Mouse (Mus musculus): Measurements from ENCODE around the gene Nufip1.

GRCm38 (mm10) chr14:76148294-76148693 is 37.6 kb downstream of the Nufip1 start:
- TF ChIP-seq CTCF (IDR thresholded peaks at IDR 0.05; ENCODE audit: insufficient read depth, low read length): no peak
- no peak for TF ChIP-seq POLR2A (IDR thresholded peaks at IDR 0.05; ENCODE audit: borderline replicate concordance, extremely low read depth, low read depth, low read length)
